Mouse (Mus musculus): Measurements from ENCODE around the gene Jade1. TPM values are rescaled to one million over a fixed set of nuclear protein-coding genes. Genes with fewer than 3 reads are reported as not detected.

Gene Jade1
- polyA plus RNA-seq, 1 experiment from 2014 or later, result 9.0 TPM

GRCm38 (mm10) chr3:41605601-41606329 lies 50.2 kb downstream of the Jade1 start:
- WGBS, result 84% methylated on average over 13 of the region's 13 CpGs
- Histone ChIP-seq H3K9me3 (ENCODE audit: control insufficient read depth, low read length) (no peaks in the 10 kb centered on the region), H3K9ac (ENCODE audit: low read length) (no peak overlapping the region), H3K36me3 (ENCODE audit: control insufficient read depth, insufficient read depth, low read length) (no peaks in the 10 kb centered on the region), H3K4me2 (replicated peaks; ENCODE audit: low read depth) (no peak overlapping the region), H3K4me1 (replicated peaks; ENCODE audit: control insufficient read depth, insufficient read depth) (no peaks in the 10 kb centered on the region), H3K27me3 (ENCODE audit: control insufficient read depth, insufficient read depth, low read length) (no peaks in the 10 kb centered on the region), H3K4me3 (ENCODE audit: low read depth, low read length) (no peak overlapping the region), H3K27ac (replicated peaks) (no peak overlapping the region)
- ATAC-seq (ENCODE audit: low FRiP score, low TSS enrichment) (peak; percentile 51; the same call in 1 of the 2 replicates), DNase-seq (ENCODE audit: low spot score) (no peak)
- TF ChIP-seq EP300 (optimal IDR thresholded peaks at IDR 0.05), result no peak
- TF ChIP-seq CTCF (IDR thresholded peaks at IDR 0.05; ENCODE audit: low read depth), result no peak

GRCm38 (mm10) chr3:41606330-41606664 lies 50.8 kb downstream of the Jade1 start:
- 87% methylated on average over 4 of the region's 4 CpGs for WGBS
- Histone ChIP-seq H3K27me3 (ENCODE audit: control insufficient read depth, insufficient read depth, low read length) (no peaks in the 10 kb centered on the region), H3K27ac (replicated peaks) (no peak overlapping the region), H3K4me1 (replicated peaks; ENCODE audit: control insufficient read depth, insufficient read depth) (no peaks in the 10 kb centered on the region), H3K36me3 (ENCODE audit: control insufficient read depth, insufficient read depth, low read length) (peaks cover 2% of the 10 kb centered on the region; the same call in 1 of the 2 replicates), H3K4me3 (ENCODE audit: low read depth, low read length) (no peak overlapping the region), H3K9me3 (ENCODE audit: control insufficient read depth, low read length) (no peaks in the 10 kb centered on the region), H3K9ac (ENCODE audit: low read length) (no peak overlapping the region), H3K4me2 (replicated peaks; ENCODE audit: low read depth) (no peak overlapping the region)
- DNase-seq (ENCODE audit: low spot score) (no peak), ATAC-seq (ENCODE audit: low FRiP score, low TSS enrichment) (0 out of 2 replicates have a peak, but pooled peaks have one; percentile 11)
- TF ChIP-seq EP300 (optimal IDR thresholded peaks at IDR 0.05), result no peak
- peak; percentile 53 for TF ChIP-seq CTCF (IDR thresholded peaks at IDR 0.05; ENCODE audit: low read depth)

- 91% methylated on average over 9 of the region's 9 CpGs for WGBS
- DNase-seq (ENCODE audit: low spot score), result no peak
- no peak for ATAC-seq (ENCODE audit: low FRiP score, low TSS enrichment)
Measured at GRCm38 (mm10) chr3:41607050-41607449, 51.5 kb downstream of the Jade1 start.

DNA sequence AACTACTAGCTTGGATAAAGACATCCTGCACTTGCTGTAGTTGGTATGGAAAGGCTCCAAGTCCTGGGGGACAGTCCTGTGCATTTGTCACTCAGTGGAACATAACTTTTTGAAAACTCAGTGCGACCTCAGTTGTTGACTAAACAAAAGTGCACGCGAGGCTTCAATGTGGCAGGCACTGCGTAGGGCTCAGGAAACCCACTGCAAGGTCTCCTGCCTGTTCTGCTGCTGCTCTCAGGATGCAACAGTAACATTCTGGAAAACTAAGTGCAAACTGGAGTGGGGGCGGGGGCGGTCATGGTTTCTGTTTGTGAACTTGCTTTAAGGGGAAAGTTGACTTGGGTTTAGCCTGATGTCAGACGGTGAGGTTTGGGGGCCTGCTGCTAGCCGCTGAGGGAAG lies 51.9 kb downstream of the Jade1 start:
- DNase-seq (ENCODE audit: low spot score), result no peak
- H3K27me3 ChIP-seq (ENCODE audit: control insufficient read depth, insufficient read depth, low read length), result no peaks in the 10 kb centered on the region
- no peak for ATAC-seq (ENCODE audit: low FRiP score, low TSS enrichment)
- 78% methylated on average over 8 of the region's 8 CpGs for WGBS
- H3K4me3 ChIP-seq (ENCODE audit: low read depth, low read length), result no peak overlapping the region
- no peak overlapping the region for H3K27ac ChIP-seq (replicated peaks)
- no peak overlapping the region for H3K4me2 ChIP-seq (replicated peaks; ENCODE audit: low read depth)
- no peak overlapping the region for H3K9ac ChIP-seq (ENCODE audit: low read length)
- no peaks in the 10 kb centered on the region for H3K4me1 ChIP-seq (replicated peaks; ENCODE audit: control insufficient read depth, insufficient read depth)
- no peaks in the 10 kb centered on the region for H3K9me3 ChIP-seq (ENCODE audit: control insufficient read depth, low read length)
- H3K36me3 ChIP-seq (ENCODE audit: control insufficient read depth, insufficient read depth, low read length), result peaks cover 3% of the 10 kb centered on the region; the same call in 1 of the 2 replicates
- no peak for TF ChIP-seq EP300 (optimal IDR thresholded peaks at IDR 0.05)
- TF ChIP-seq CTCF (IDR thresholded peaks at IDR 0.05; ENCODE audit: low read depth), result no peak

More at GRCm38 (mm10) chr3:41607050-41607449, 51.5 kb downstream of the Jade1 start:
- Histone ChIP-seq H3K4me1 (replicated peaks; ENCODE audit: control insufficient read depth, insufficient read depth) (no peaks in the 10 kb centered on the region), H3K4me2 (replicated peaks; ENCODE audit: low read depth) (no peak overlapping the region), H3K9ac (ENCODE audit: low read length) (no peak overlapping the region), H3K27me3 (ENCODE audit: control insufficient read depth, insufficient read depth, low read length) (no peaks in the 10 kb centered on the region), H3K9me3 (ENCODE audit: control insufficient read depth, low read length) (no peaks in the 10 kb centered on the region), H3K36me3 (ENCODE audit: control insufficient read depth, insufficient read depth, low read length) (peaks cover 3% of the 10 kb centered on the region; the same call in 1 of the 2 replicates), H3K4me3 (ENCODE audit: low read depth, low read length) (no peak overlapping the region), H3K27ac (replicated peaks) (no peak overlapping the region)
- TF ChIP-seq CTCF (IDR thresholded peaks at IDR 0.05; ENCODE audit: low read depth), result no peak

DNA sequence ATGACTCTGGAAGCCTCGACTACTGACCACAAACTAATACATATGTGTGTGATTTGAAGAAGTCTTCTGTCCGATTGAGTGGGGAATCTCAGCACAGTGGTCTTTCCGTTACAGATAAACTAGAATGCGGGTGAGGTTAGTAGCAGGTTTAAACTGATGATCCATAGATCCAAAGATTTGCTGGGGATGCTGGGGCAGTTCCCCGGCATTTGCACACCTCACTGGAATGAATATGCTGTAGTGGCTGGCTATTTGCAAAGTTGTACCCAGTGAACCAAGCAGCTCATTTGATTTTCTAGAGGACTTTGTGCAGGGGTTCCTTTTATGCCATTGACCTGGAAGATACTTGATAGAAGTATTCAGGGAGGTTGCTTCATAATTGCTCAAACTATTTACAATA lies 53.5 kb downstream of the Jade1 start:
- 92% methylated on average over 5 of the region's 5 CpGs for WGBS
- Histone ChIP-seq H3K9ac (ENCODE audit: low read length) (no peak overlapping the region), H3K4me3 (ENCODE audit: low read depth, low read length) (no peak overlapping the region), H3K4me1 (replicated peaks; ENCODE audit: control insufficient read depth, insufficient read depth) (no peaks in the 10 kb centered on the region), H3K9me3 (ENCODE audit: control insufficient read depth, low read length) (no peaks in the 10 kb centered on the region), H3K4me2 (replicated peaks; ENCODE audit: low read depth) (no peak overlapping the region), H3K27me3 (ENCODE audit: control insufficient read depth, insufficient read depth, low read length) (no peaks in the 10 kb centered on the region), H3K27ac (replicated peaks) (no peak overlapping the region), H3K36me3 (ENCODE audit: control insufficient read depth, insufficient read depth, low read length) (peaks cover 11% of the 10 kb centered on the region)
- TF ChIP-seq EP300 (optimal IDR thresholded peaks at IDR 0.05), result no peak
- no peak for TF ChIP-seq CTCF (IDR thresholded peaks at IDR 0.05; ENCODE audit: low read depth)
- ATAC-seq (ENCODE audit: low FRiP score, low TSS enrichment) (no peak), DNase-seq (ENCODE audit: low spot score) (no peak)

DNA sequence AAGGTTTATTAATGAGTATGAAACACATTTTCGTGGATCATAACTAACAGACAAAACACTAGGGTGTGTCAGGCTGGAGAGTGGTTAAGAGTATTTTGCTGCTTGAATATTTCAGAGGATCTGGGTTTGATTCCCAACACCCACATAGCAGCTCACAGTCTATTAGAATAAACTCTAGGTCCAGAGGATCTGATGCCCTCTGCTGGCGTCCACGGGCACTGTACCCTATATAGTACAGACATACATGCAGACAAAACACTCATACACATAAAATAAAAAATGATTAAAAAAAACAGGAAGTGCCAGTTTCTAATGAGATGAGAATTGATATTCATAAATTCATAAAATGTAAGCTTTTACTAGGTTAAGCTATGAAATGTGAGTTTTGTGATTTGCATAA lies 56.7 kb downstream of the Jade1 start:
- TF ChIP-seq CTCF (IDR thresholded peaks at IDR 0.05; ENCODE audit: low read depth) (peak; percentile 51), EP300 (optimal IDR thresholded peaks at IDR 0.05) (no peak)
- ATAC-seq (ENCODE audit: low FRiP score, low TSS enrichment), result no peak
- no peak overlapping the region for H3K4me3 ChIP-seq (ENCODE audit: low read depth, low read length)
- no peak overlapping the region for H3K4me2 ChIP-seq (replicated peaks; ENCODE audit: low read depth)
- no peak overlapping the region for H3K9ac ChIP-seq (ENCODE audit: low read length)
- no peaks in the 10 kb centered on the region for H3K4me1 ChIP-seq (replicated peaks; ENCODE audit: control insufficient read depth, insufficient read depth)
- no peak for DNase-seq (ENCODE audit: low spot score)
- WGBS, result 95% methylated on average over 3 of the region's 3 CpGs
- H3K27ac ChIP-seq (replicated peaks), result no peak overlapping the region
- peaks cover 11% of the 10 kb centered on the region for H3K36me3 ChIP-seq (ENCODE audit: control insufficient read depth, insufficient read depth, low read length)
- no peaks in the 10 kb centered on the region for H3K9me3 ChIP-seq (ENCODE audit: control insufficient read depth, low read length)
- H3K27me3 ChIP-seq (ENCODE audit: control insufficient read depth, insufficient read depth, low read length), result no peaks in the 10 kb centered on the region

All from stomach, postnatal 0 days (tissue).